Mouse (Mus musculus) liver, embryonic 13.5 days (tissue): ENCODE results near the gene Mok. TPM values are rescaled to one million over a fixed set of nuclear protein-coding genes. Genes with fewer than 3 reads are reported as not detected.
A peak's percentile ranks its signal among the peaks of the same experiment; 100 is the strongest.
"Not testable (repeated sequence)": the region's sequence is repeated elsewhere in the genome, so short reads cannot be mapped to it uniquely, and the experiment has no call there.

Source experiments
- ATAC-seq: fragments of 200-750 bp; cut with Nextera tagmentation; 2 replicates; pipeline ENCODE4 v1.8.0; 2017; ENCODE audit warnings: low read depth, mild to moderate bottlenecking, moderate number of reproducible peaks, moderate library complexity
- DNase-seq: peaks from one replicate; pipeline ENCODE4 v3.0.0; 2022
- H3K27ac ChIP-seq: fragments of 300-500 bp; sonication (generic); 2 replicates; pipeline ENCODE4 v1.5.1; 2015; ENCODE audit warnings: moderate library complexity, mild to moderate bottlenecking, inconsistent platforms
- H3K27me3 ChIP-seq: fragments of 300-500 bp; sonication (generic); 2 replicates; pipeline ENCODE4 v1.6.1; 2015; ENCODE audit warnings: mild to moderate bottlenecking, inconsistent platforms
- H3K36me3 ChIP-seq: fragments of 300-500 bp; sonication (generic); 2 replicates; pipeline ENCODE4 v1.6.1; 2015; ENCODE audit warnings: mild to moderate bottlenecking, inconsistent platforms
- H3K4me1 ChIP-seq: fragments of 300-500 bp; sonication (generic); replicated peaks from 2 replicates; pipeline ENCODE4 v1.6.1; 2015; ENCODE audit warnings: inconsistent platforms
- H3K4me2 ChIP-seq: fragments of 300-500 bp; sonication (generic); 2 replicates; pipeline ENCODE4 v1.6.1; 2015; ENCODE audit warnings: inconsistent platforms, mild to moderate bottlenecking, moderate library complexity
- H3K4me3 ChIP-seq: fragments of 300-500 bp; sonication (generic); replicated peaks from 2 replicates; pipeline ENCODE4 v1.5.1; 2015; ENCODE audit warnings: mild to moderate bottlenecking, inconsistent platforms
- H3K9ac ChIP-seq: fragments of 300-500 bp; sonication (generic); 2 replicates; pipeline ENCODE4 v1.6.1; 2015; ENCODE audit warnings: mild to moderate bottlenecking, inconsistent platforms
- H3K9me3 ChIP-seq: fragments of 300-500 bp; sonication (generic); replicated peaks from 2 replicates; pipeline ENCODE4 v1.6.1; 2016; ENCODE audit warnings: inconsistent platforms
- WGBS: fragments of 180-500 bp; shearing (Covaris S2); methylation state at CpG from one replicate; pipeline ENCODE4 v1.1.7; 2015; ENCODE audit not compliant: insufficient replicate concordance; 5-methylcytosine and 5-hydroxymethylcytosine counted together
- polyA plus RNA-seq: library from polyadenylated mRNA; unstranded; fragments of >200 nt; fragmentation: Nextera tagmentation; extraction: Ambion mirVana; gene quantifications from 2 replicates; pipeline ENCODE4 v1.2.1, GENCODE M21; 2015

The Mok gene
- polyA plus RNA-seq, 1 experiment from 2014 or later: 0.33 TPM

- no peak overlapping the region; the same call in 1 of the 2 replicates for H3K27ac ChIP-seq
- peaks cover 23% of the 10 kb centered on the region for H3K36me3 ChIP-seq
- WGBS: 83% methylated on average over 6 of the region's 6 CpGs
- DNase-seq: no peak
- no peak for ATAC-seq
- no peaks in the 10 kb centered on the region for H3K9me3 ChIP-seq
- peaks cover 34% of the 10 kb centered on the region for H3K4me1 ChIP-seq
- no peaks in the 10 kb centered on the region for H3K27me3 ChIP-seq
- H3K9ac ChIP-seq: no peak overlapping the region
- H3K4me3 ChIP-seq: no peak overlapping the region
- no peak overlapping the region for H3K4me2 ChIP-seq
Measured at GRCm38 (mm10) chr12:110864008-110864407, 23.3 kb upstream of the Mok start.

GRCm38 (mm10) chr12:110861256-110861655, 20.5 kb upstream of the Mok start:
- 73% methylated on average over 7 of the region's 7 CpGs for WGBS
- Histone ChIP-seq H3K4me3 (no peak overlapping the region), H3K9ac (no peak overlapping the region), H3K36me3 (peaks cover 13% of the 10 kb centered on the region), H3K27me3 (no peaks in the 10 kb centered on the region), H3K9me3 (no peaks in the 10 kb centered on the region), H3K27ac (no peak overlapping the region), H3K4me1 (peaks cover 36% of the 10 kb centered on the region), H3K4me2 (no peak overlapping the region)
- ATAC-seq: no peak
- no peak for DNase-seq

GRCm38 (mm10) chr12:110860293-110860692, 19.6 kb upstream of the Mok start:
- H3K9me3 ChIP-seq: no peaks in the 10 kb centered on the region
- no peak overlapping the region for H3K4me3 ChIP-seq
- DNase-seq (no peak), ATAC-seq (no peak)
- no peak overlapping the region for H3K4me2 ChIP-seq
- peaks cover 20% of the 10 kb centered on the region for H3K36me3 ChIP-seq
- H3K27me3 ChIP-seq: no peaks in the 10 kb centered on the region
- peaks cover 39% of the 10 kb centered on the region for H3K4me1 ChIP-seq
- no peak overlapping the region for H3K27ac ChIP-seq
- no peak overlapping the region for H3K9ac ChIP-seq

GRCm38 (mm10) chr12:110858681-110859080, 17.9 kb upstream of the Mok start:
- 89% methylated on average over 15 of the region's 15 CpGs for WGBS
- H3K27ac ChIP-seq, H3K4me3 ChIP-seq, DNase-seq, H3K4me2 ChIP-seq, ATAC-seq, H3K9me3 ChIP-seq, H3K27me3 ChIP-seq, H3K9ac ChIP-seq: not testable (repeated sequence)
- peaks cover 33% of the 10 kb centered on the region for H3K4me1 ChIP-seq
- peaks cover 20% of the 10 kb centered on the region for H3K36me3 ChIP-seq

GRCm38 (mm10) chr12:110857196-110857595, 16.5 kb upstream of the Mok start:
- H3K9me3 ChIP-seq: no peaks in the 10 kb centered on the region
- peaks cover 17% of the 10 kb centered on the region for H3K36me3 ChIP-seq
- no peak overlapping the region for H3K9ac ChIP-seq
- no peak overlapping the region for H3K27ac ChIP-seq
- WGBS: 56% methylated on average over 7 of the region's 7 CpGs
- peaks cover 44% of the 10 kb centered on the region for H3K4me1 ChIP-seq
- no peak for DNase-seq
- H3K4me2 ChIP-seq: no peak overlapping the region
- H3K4me3 ChIP-seq: no peak overlapping the region
- ATAC-seq: no peak
- H3K27me3 ChIP-seq: no peaks in the 10 kb centered on the region

GRCm38 (mm10) chr12:110854786-110855737, 14.3 kb upstream of the Mok start:
- H3K36me3 ChIP-seq: peaks cover 10% of the 10 kb centered on the region; the same call in 1 of the 2 replicates
- H3K27ac ChIP-seq: no peak overlapping the region
- H3K9me3 ChIP-seq: no peaks in the 10 kb centered on the region
- no peak for ATAC-seq
- peaks cover 65% of the 10 kb centered on the region for H3K4me1 ChIP-seq
- DNase-seq: no peak
- no peak overlapping the region for H3K4me2 ChIP-seq
- WGBS: 72% methylated on average over 32 of the region's 32 CpGs
- no peak overlapping the region for H3K4me3 ChIP-seq
- H3K27me3 ChIP-seq: no peaks in the 10 kb centered on the region
- peak overlapping the region; percentile 17; the same call in 1 of the 2 replicates for H3K9ac ChIP-seq

GRCm38 (mm10) chr12:110851923-110852322, 11.2 kb upstream of the Mok start:
- no peak for DNase-seq
- H3K27ac ChIP-seq: peak overlapping the region; percentile 82; the same call in 1 of the 2 replicates
- H3K9me3 ChIP-seq: no peaks in the 10 kb centered on the region
- peaks cover 56% of the 10 kb centered on the region for H3K4me1 ChIP-seq
- peak overlapping the region; percentile 88; the same call in 1 of the 2 replicates for H3K9ac ChIP-seq
- H3K27me3 ChIP-seq: no peaks in the 10 kb centered on the region
- H3K4me3 ChIP-seq: no peak overlapping the region
- WGBS: 22% methylated on average over 1 of the region's 1 CpGs
- peak overlapping the region; percentile 81 for H3K4me2 ChIP-seq
- ATAC-seq: no peak
- peaks cover 6% of the 10 kb centered on the region; the same call in 1 of the 2 replicates for H3K36me3 ChIP-seq

GRCm38 (mm10) chr12:110851414-110851813, 10.7 kb upstream of the Mok start:
- peaks cover 6% of the 10 kb centered on the region; the same call in 1 of the 2 replicates for H3K36me3 ChIP-seq
- ATAC-seq (peak; percentile 78), DNase-seq (peak; percentile 53)
- 12% methylated on average over 12 of the region's 12 CpGs for WGBS
- peaks cover 52% of the 10 kb centered on the region for H3K4me1 ChIP-seq
- H3K27me3 ChIP-seq: no peaks in the 10 kb centered on the region
- H3K27ac ChIP-seq: peak overlapping the region; percentile 82
- peak overlapping the region; percentile 81 for H3K4me2 ChIP-seq
- H3K9ac ChIP-seq: peak overlapping the region; percentile 88
- H3K4me3 ChIP-seq: peak overlapping the region; percentile 83
- no peaks in the 10 kb centered on the region for H3K9me3 ChIP-seq

- H3K4me3 ChIP-seq: peak overlapping the region; percentile 83
- no peak for DNase-seq
- H3K9ac ChIP-seq: peak overlapping the region; percentile 88
- peak; percentile 7; the same call in 1 of the 2 replicates for ATAC-seq
- no peaks in the 10 kb centered on the region for H3K9me3 ChIP-seq
- H3K4me2 ChIP-seq: peak overlapping the region; percentile 81
- H3K27me3 ChIP-seq: no peaks in the 10 kb centered on the region
- peak overlapping the region; percentile 82 for H3K27ac ChIP-seq
- WGBS: 9% methylated on average over 9 of the region's 9 CpGs
- peaks cover 53% of the 10 kb centered on the region for H3K4me1 ChIP-seq
- H3K36me3 ChIP-seq: peaks cover 6% of the 10 kb centered on the region; the same call in 1 of the 2 replicates
Measured at GRCm38 (mm10) chr12:110850929-110851256, 10.2 kb upstream of the Mok start.

GRCm38 (mm10) chr12:110850010-110850928, 9.5 kb upstream of the Mok start, which contains the start of gene Zfp839:
Zfp839 (plus strand) TSS chr12:110850253.
- peak; percentile 72 for DNase-seq
- Histone ChIP-seq H3K9me3 (no peaks in the 10 kb centered on the region), H3K27ac (peak within 1 kb of the TSS; percentile 82), H3K27me3 (no peaks in the 10 kb centered on the region), H3K4me1 (peaks cover 53% of the 10 kb centered on the region), H3K4me3 (peak within 1 kb of the TSS; percentile 83), H3K36me3 (no peaks in the 10 kb centered on the region), H3K9ac (peak within 1 kb of the TSS; percentile 88), H3K4me2 (peak within 1 kb of the TSS; percentile 81)
- ATAC-seq: peak; percentile 64
- under 1% methylated on average over 89 of the region's 89 CpGs for WGBS
